Mouse (Mus musculus) ES-E14 (cell line): ENCODE data around the gene A730061H03Rik. TPM values are rescaled to one million over a fixed set of nuclear protein-coding genes. Genes with fewer than 3 reads are reported as not detected.
A peak's percentile ranks its signal among the peaks of the same experiment; 100 is the strongest.

ENCODE experiments used
- DNase-seq: peaks from one replicate; pipeline ENCODE4 v3.0.0-alpha.2; 2013; ENCODE audit warnings: low read depth, low spot score
- H3K27ac ChIP-seq: 2 replicates; pipeline ENCODE4 v1.5.1; 2012; ENCODE audit warnings: low read depth, mild to moderate bottlenecking, low read length, moderate library complexity, mixed read lengths; ENCODE audit not compliant: poor library complexity, insufficient read depth, severe bottlenecking
- H3K36me3 ChIP-seq: 2 replicates; pipeline ENCODE4 v1.6.1; 2012; ENCODE audit warnings: mild to moderate bottlenecking, low read length, moderate library complexity, mixed read lengths; ENCODE audit not compliant: control insufficient read depth, poor library complexity, insufficient read depth, severe bottlenecking
- H3K4me1 ChIP-seq, 2 experiments: fragments of 150-350 bp in 1 of 2; sonication (generic) in 1 of 2; 2 replicates each; pipeline ENCODE4 v1.6.1; 2012; ENCODE audit warnings: low read length in 2 of 2, mild to moderate bottlenecking in 1 of 2, mixed read lengths in 1 of 2; ENCODE audit not compliant: control insufficient read depth in 2 of 2, insufficient read depth in 2 of 2, poor library complexity in 1 of 2
- H3K4me3 ChIP-seq, 2 experiments: fragments of 150-350 bp in 1 of 2; sonication (generic) in 1 of 2; 2 replicates each; pipeline ENCODE4 v1.5.1; 2012; ENCODE audit warnings: low read length in 2 of 2, low read depth in 1 of 2, mild to moderate bottlenecking in 1 of 2, mixed read lengths in 1 of 2; ENCODE audit not compliant: insufficient read depth in 1 of 2, poor library complexity in 1 of 2, severe bottlenecking in 1 of 2
- H3K9ac ChIP-seq: 2 replicates; pipeline ENCODE4 v1.6.1; 2012; ENCODE audit warnings: low read depth, mild to moderate bottlenecking, low read length, mixed read lengths; ENCODE audit not compliant: poor library complexity, insufficient read depth, severe bottlenecking
- H3K9me3 ChIP-seq: fragments of 150-350 bp; sonication (generic); 2 replicates; pipeline ENCODE4 v1.6.1; 2012; ENCODE audit warnings: low read depth, mild to moderate bottlenecking, low read length; ENCODE audit not compliant: control insufficient read depth, insufficient read depth
- CHD2 ChIP-seq: IDR thresholded peaks from 2 replicates; pipeline ENCODE4 v1.6.1; 2014; ENCODE audit warnings: mild to moderate bottlenecking, low read depth, low read length, inconsistent platforms
- HCFC1 ChIP-seq: IDR thresholded peaks from 2 replicates; pipeline ENCODE4 v1.6.1; 2012; ENCODE audit warnings: low read length, inconsistent platforms, borderline replicate concordance; ENCODE audit not compliant: insufficient read depth
- MAFK ChIP-seq: IDR thresholded peaks from 2 replicates; pipeline ENCODE4 v1.6.1; 2014; ENCODE audit warnings: mild to moderate bottlenecking, low read depth, low read length, inconsistent platforms; ENCODE audit not compliant: insufficient read depth
- ZC3H11A ChIP-seq: IDR thresholded peaks from 2 replicates; pipeline ENCODE4 v1.6.1; 2012; ENCODE audit warnings: low read depth, mild to moderate bottlenecking, inconsistent platforms, low read length, borderline replicate concordance
- ZNF384 ChIP-seq: IDR thresholded peaks from 2 replicates; pipeline ENCODE4 v1.6.1; 2012; ENCODE audit warnings: low read depth, low read length, inconsistent platforms
- in situ Hi-C, 2 experiments: fragments of 600-800 bp; cut with MboI; formaldehyde crosslinking; loops; one replicate each; pipeline ENCODE4 v1.15.1; 2025; ENCODE audit warnings: low sequenced_read_pairs in 2 of 2, inconsistent platforms in 1 of 2; ENCODE audit not compliant: unreplicated experiment in 2 of 2
- total RNA-seq: library from RNA; depleted of rRNA; stranded (reverse); fragments of 300-350 nt; gene quantifications from 2 replicates; pipeline ENCODE4 v1.2.3, GENCODE M21; 2012

A730061H03Rik gene
- total RNA-seq, 1 experiment = not detected

GRCm38 (mm10) chr14:55561860-55562259, 1.7 kb upstream of the A730061H03Rik start:
- no peak overlapping the region for H3K4me3 ChIP-seq
- H3K27ac ChIP-seq = no peak overlapping the region
- no peak for DNase-seq

DNA sequence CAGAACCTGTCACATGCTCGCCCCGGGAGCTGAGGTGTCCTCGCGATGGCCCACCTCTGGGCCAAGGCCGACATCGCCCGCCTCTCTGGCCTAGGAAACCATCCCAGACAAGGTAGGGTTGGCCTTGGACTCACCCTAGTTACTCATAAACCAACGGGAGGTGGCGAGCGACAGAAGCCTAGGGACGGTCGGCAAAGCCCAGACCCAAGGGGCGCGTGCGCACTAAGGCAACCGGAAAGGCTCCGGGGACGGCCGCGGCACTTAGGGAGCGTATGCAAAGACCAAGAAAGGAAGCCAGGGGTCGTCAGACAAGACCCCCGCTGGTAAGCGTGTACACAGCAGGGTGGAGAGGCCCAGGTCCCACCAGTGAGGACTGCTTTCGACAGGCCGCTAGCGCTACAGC, 406 bp downstream of the A730061H03Rik start, which contains the start of gene Dcaf11:
Dcaf11 (plus strand) TSS at position 208 of the 403 bp plus-strand sequence.
- H3K36me3 ChIP-seq = peaks cover 6% of the 10 kb centered on the region; the same call in 1 of the 2 replicates
- H3K9ac ChIP-seq = peak within 1 kb of the TSS; percentile 85
- peak within 1 kb of the TSS; percentile 81 for H3K4me3 ChIP-seq
- peaks cover 0 to 5% of the 10 kb centered on the region in 2 experiments; a peak in 2 of 4 replicates for H3K4me1 ChIP-seq
- DNase-seq = peak; percentile 93
- no peak for TF ChIP-seq HCFC1
- peak; percentile 74 for TF ChIP-seq CHD2
- TF ChIP-seq MAFK = no peak
- TF ChIP-seq ZNF384 = no peak
- no peaks in the 10 kb centered on the region for H3K9me3 ChIP-seq
- in situ Hi-C loops = no loop called here
- H3K27ac ChIP-seq = peak within 1 kb of the TSS; percentile 92

More at GRCm38 (mm10) chr14:55561860-55562259, 1.7 kb upstream of the A730061H03Rik start:
- no peak for TF ChIP-seq CHD2
- no peak for TF ChIP-seq ZC3H11A
- TF ChIP-seq ZNF384 = no peak
- TF ChIP-seq HCFC1 = no peak
- TF ChIP-seq MAFK = no peak
- Histone ChIP-seq H3K9ac (no peak overlapping the region), H3K9me3 (no peaks in the 10 kb centered on the region), H3K36me3 (peaks cover 15% of the 10 kb centered on the region; the same call in 1 of the 2 replicates), H3K4me1 (peaks cover 0 to 5% of the 10 kb centered on the region in 2 experiments; a peak in 1 of 4 replicates)
- in situ Hi-C loops = no loop called here

- TF ChIP-seq ZC3H11A (no peak), CHD2 (no peak), MAFK (no peak), HCFC1 (no peak), ZNF384 (no peak)
- DNase-seq = no peak
- Histone ChIP-seq H3K27ac (no peak overlapping the region; the same call in 1 of the 2 replicates), H3K9ac (no peak overlapping the region; the same call in 1 of the 2 replicates), H3K36me3 (peaks cover 6% of the 10 kb centered on the region; the same call in 1 of the 2 replicates), H3K4me3 (peak overlapping the region; percentile 30 to 81; a peak in 3 of 4 replicates), H3K4me1 (peaks cover 0 to 10% of the 10 kb centered on the region in 2 experiments; a peak in 2 of 4 replicates), H3K9me3 (no peaks in the 10 kb centered on the region)
- in situ Hi-C loops = no loop called here
These were observed 1.3 kb downstream of the A730061H03Rik start for GRCm38 (mm10) chr14:55558740-55559448.

DNA sequence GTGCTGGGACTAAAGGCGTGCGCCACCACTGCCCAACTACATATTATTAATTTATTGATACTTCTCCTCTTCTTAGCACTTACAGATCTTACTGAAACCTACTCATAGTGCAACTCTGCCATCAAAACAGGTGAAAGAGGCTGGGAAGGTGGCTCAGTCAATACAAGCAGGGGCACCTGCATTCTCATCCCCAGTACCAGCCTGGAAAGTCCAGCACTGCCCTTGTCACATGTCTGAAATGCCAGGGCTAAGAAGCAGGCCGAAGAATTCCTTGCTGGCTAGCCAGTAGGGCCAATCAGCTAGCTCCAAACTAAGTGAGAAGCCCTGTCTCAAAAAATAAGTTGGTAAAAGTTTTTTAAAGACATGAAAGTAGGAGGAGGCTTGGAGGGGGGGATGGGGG, 2.6 kb downstream of the A730061H03Rik start:
- in situ Hi-C loops = no loop called here
- Histone ChIP-seq H3K9me3 (no peaks in the 10 kb centered on the region), H3K4me1 (peaks cover 0 to 12% of the 10 kb centered on the region in 2 experiments; a peak in 2 of 4 replicates), H3K4me3 (no peak overlapping the region), H3K36me3 (peaks cover 2% of the 10 kb centered on the region; the same call in 1 of the 2 replicates), H3K9ac (no peak overlapping the region), H3K27ac (no peak overlapping the region)
- DNase-seq = no peak
- TF ChIP-seq MAFK (no peak), CHD2 (no peak), ZC3H11A (no peak), HCFC1 (no peak)
